Mouse (Mus musculus) brain, embryonic 18.5 days (tissue): Measurements from ENCODE around the gene 6030458C11Rik.
"Not testable (repeated sequence)": the region's sequence is repeated elsewhere in the genome, so short reads cannot be mapped to it uniquely, and the experiment has no call there.

Experiments used
- DNase-seq: peaks from one replicate; pipeline ENCODE4 v3.0.0-alpha.2; 2012; ENCODE audit warnings: low read depth, low spot score

Gene 6030458C11Rik

GRCm38 (mm10) chr15:12822416-12823395 is 1.7 kb downstream of the 6030458C11Rik start:
- DNase-seq, result no peak

DNA sequence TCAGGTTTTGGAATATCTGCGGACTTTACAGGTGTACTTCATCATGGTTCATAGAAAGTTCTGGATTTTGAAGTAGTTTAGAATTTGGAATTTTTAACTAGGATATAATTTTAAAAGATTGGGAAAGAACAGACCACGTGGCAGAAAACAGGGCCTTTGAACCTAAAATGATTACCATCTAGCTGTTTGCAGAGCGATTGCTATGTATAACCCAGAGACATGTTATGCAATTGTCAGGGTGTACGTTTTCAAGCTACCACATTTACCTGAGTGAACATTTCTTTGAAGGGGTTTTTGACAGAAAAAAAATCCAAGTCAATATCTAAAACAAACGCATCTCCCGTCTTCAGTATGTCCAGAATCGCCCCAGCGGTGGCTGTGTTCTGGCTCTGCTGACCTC is 6.9 kb downstream of the 6030458C11Rik start:
- DNase-seq, result no peak

DNA sequence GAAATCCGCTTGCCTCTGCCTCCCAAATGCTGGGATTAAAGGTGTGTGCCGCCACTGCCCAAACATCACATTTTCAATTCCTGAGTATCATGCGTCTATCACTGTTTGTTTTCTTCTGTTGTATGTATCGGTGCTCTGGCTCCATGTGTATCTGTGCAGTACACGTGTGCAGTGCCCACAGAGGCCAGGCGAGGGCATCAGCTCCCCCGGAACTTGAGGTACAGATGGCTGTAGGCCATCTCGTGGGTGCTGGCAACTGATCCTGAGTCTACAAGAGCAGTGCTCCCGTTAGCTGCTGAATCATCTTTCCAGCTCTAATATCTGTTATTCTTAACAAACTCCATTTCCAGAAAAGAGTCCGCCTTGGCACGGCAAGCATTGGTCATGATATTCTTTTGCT is 11.8 kb downstream of the 6030458C11Rik start:
- no peak for DNase-seq

DNA sequence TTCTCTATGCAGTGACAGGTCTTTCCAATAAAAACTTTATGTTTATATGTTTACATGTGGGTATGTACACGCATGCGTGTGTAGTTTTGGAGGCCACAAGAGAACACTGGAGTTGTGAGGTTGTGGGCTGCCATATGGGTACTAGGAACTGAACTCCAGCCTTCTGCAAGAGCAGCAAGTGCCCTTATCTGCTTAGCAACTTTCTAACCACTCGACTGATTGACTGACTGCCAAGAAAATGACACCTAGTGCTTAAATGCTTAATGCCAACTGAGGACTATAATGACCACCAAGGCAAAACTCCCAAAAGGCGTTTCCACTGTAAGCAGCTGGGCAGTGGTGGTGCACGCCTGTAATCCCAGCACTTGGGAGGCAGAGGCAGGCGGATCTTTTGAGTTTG is 15.1 kb downstream of the 6030458C11Rik start:
- DNase-seq, result no peak

DNA sequence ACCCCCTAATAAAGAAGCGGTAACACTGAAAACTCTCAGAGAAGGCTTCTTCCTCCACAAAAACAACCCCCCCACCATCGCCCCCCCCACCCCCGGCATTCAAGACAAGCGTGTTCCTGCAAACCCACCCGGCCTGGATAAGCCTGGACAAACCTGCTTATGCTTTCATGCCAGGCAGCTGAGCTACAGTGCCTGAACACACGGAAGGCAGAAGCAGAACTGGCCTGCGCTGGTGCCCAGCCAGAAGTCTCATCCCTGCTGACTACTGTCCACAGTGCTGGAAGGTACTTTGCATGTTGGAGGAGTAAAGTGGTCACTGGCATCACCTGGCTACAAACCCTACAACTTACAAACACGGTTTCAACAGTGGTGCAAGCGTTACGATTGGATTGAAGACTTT is 17.4 kb downstream of the 6030458C11Rik start:
- no peak for DNase-seq

DNA sequence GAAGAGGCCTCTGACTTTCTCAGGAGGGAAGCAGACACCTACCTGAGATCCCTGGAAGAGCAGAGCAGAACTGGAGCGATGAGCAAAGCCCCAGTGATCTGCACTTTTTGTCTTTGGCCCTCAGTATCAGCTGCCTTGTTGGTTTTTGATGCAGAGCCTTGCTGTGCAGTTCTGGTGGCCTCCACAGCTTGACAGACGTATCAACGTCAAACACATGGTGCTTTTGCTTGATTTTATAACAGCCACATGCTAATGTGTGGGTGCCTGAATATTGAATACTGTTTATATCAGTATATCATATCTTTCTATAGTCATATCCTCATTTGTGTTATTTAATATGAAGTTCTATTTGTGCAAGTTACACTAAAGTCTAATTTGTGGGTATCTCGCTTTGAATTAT is 19.4 kb downstream of the 6030458C11Rik start:
- DNase-seq, result no peak

DNA sequence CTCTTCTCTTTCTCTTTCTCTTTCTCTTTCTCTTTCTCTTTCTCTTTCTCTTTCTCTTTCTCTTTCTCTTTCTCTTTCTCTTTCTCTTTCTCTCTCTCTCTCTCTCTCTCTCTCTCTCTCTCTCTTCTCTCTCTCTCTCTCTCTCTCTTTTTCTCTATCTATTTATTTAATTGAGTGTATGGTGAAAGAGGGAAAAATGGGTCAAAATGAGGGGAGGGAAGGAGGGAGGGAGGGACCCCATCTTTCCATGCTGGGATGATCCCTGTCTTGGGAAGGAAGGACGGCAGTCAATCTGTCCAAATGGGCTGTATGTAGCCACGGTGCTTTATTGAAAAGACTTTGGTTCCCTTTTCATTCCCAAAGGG is 23.3 kb downstream of the 6030458C11Rik start:
- DNase-seq, result not testable (repeated sequence)

- no peak for DNase-seq
These were observed 23.9 kb downstream of the 6030458C11Rik start for GRCm38 (mm10) chr15:12800405-12801141.

DNA sequence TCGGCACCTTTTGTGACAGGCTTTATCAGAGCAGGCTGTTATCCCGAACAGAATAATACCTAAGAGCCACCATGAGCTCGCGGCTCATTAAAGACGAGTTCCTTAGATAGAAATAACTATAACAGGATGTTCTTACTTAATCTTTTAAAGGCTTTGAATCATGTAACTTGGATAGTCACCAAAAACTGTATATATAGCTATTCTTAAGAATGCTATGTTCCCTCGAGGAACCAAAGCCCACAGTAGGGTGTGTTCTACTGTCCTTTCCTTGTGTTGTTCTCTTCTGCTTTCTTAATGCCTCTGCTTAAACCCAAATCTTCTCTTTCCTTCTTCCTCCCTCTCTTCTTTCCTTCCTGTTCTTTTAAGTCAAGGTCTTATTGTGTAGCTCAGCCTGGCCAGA is 26.4 kb downstream of the 6030458C11Rik start:
- DNase-seq, result no peak

- DNase-seq, result no peak
These were observed 28.5 kb downstream of the 6030458C11Rik start for GRCm38 (mm10) chr15:12795909-12796470.

DNA sequence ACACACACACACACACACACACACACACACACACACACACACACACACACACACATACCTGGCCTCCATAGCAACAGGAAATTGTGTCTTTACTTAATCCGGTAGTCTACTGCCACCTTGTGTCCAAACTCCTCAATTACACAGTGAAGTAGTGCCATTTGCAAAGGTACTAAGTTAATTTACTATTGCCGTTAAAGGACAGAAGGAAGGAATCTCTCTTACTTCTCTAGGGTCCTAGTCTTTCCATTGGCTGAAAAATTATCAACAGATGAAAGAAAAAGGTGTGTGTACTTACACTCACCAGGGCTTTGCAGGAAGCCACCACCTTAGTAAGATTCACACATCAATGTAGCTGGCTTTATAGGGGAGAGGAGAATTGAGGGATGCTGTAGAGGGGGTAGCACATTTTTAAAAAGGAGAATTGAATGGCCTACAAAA is 29.0 kb downstream of the 6030458C11Rik start:
- peak; percentile 64 for DNase-seq

DNA sequence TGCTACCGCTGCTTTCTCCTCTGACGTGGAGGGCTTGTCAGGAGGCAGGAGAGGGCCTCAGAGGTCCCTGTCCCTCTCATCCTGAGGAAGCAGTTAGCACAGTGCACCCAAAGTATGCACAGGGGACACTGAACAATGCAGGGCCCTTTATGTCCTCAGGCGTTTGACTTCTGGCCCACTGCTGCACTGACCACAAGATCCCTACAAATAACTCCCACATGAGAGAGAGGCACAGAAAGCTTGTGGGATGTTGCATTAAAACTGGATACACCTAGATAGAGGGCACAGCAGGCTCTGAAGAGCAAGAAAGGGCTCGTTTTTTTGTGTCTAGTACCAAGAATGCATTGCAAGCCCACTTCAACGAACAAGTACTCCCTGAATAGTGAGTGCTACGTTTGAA is 30.1 kb downstream of the 6030458C11Rik start:
- no peak for DNase-seq

GRCm38 (mm10) chr15:12789406-12789867 is 35.0 kb downstream of the 6030458C11Rik start:
- no peak for DNase-seq

DNA sequence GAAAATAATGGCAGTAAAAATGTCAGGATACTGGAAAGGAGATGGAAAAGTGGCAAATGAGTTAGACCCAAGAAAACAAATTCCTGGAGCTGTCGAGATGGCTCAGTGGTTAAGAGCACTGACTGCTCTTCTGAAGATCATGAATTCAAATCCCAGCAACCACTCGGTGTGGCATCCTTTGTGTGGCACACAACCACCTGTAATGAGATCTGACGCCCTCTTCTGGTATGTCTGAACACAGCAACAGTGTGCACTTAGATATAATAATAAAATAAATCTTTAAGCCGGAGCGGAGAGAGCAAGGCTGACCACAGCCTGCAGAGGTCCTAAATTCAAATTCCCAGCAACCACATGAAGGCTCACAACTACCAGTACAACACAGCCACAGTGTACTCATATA is 35.9 kb downstream of the 6030458C11Rik start:
- DNase-seq, result no peak

GRCm38 (mm10) chr15:12781729-12782326 is 42.6 kb downstream of the 6030458C11Rik start:
- no peak for DNase-seq

DNA sequence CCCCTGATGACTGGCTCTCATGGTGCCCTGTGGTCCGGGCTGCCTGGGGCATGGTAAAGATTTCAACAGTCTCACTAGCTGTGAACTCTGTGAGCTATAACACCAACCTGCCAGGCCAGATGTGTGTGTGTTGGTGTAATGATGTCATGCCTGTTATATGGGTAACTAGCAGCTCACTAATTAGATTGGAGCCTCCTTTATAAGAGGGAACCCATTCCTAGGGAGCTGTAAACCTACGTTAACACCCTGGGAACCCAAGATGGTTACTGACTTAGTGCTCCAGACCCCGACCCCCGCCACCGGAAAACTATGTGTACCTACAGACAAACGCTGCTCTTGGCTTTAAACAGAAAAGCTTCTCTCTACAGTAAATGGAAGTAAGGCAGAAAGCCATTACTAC is 43.2 kb downstream of the 6030458C11Rik start:
- DNase-seq, result no peak

GRCm38 (mm10) chr15:12774149-12774753 is 50.2 kb downstream of the 6030458C11Rik start:
- DNase-seq, result no peak

- no peak for DNase-seq
These were observed 53.5 kb downstream of the 6030458C11Rik start for GRCm38 (mm10) chr15:12770958-12771357.

DNA sequence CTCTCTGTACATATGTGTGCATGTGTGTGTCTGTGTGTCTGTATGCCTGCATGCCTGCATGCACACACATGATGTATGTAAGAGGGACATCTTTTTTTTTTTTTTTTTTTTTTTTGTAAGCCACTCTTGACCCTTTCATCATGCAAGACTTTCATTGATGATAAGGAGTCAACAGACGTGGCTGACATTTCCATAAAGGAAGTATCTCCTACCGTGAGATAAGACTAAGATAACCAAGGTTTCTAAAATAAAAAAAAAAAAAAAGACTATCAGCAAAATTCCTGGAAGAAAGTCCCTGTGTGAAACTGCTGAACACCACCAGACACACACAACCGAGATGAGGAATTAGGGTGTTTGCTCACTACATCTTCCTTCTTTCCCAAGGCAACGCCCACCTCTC is 57.6 kb downstream of the 6030458C11Rik start:
- DNase-seq, result no peak

- no peak for DNase-seq
These were observed 61.3 kb downstream of the 6030458C11Rik start for GRCm38 (mm10) chr15:12763147-12763546.

GRCm38 (mm10) chr15:12762258-12762913 is 62.1 kb downstream of the 6030458C11Rik start:
- no peak for DNase-seq
